In the genomic region with DNA sequence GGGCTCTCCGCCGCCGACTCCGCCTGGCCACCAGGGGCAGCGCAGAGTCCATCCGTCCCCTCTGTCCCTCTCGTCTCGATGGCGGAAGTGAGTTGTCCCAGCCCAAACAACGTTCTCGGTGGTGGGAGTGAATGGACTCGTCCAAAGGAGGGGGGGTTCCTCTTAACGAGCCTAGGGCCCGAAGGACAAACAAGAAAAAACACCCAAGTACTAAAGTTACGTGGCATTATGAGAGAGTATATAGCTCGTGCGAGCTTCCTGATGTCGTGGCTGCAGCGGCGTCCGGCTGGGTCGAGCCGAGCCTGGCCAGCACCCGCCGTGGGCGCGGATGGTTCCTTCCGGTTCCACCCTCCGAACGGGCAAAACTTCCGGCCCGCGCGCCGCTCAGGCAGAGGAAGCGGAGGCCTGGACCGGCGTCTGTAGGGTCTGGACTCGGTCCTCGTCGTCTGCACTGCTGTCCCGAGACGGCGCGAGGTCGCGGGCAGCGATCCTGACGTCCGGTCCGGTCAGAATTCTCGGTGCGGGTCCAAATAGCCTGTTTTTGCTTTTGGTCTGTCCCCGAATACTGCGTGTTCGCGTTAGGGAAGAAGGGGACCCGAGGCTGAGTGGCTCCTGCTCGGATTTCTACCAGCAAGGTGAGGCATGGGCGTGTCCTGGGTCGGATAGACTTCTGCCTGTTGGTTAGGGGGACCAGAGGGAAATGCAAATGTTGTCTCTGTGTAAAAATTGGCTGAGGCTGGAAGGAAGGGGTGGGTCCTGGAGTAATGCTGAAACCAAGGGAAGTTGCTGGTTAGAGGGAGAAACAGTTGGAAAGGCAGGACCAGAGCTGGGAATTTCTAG, we compare ENCODE assay signal across 8 mouse cellular contexts. TPM values are rescaled to one million over a fixed set of nuclear protein-coding genes. Genes with fewer than 3 reads are reported as not detected.
A peak's percentile ranks its signal among the peaks of the same experiment; 100 is the strongest.
DNase-seq lines count a peak whose midpoint lies in the region; ATAC-seq and TF ChIP-seq lines count a peak whose summit lies in the region.

Atg101 (plus strand) TSS at position 362 of the 840 bp plus-strand sequence.

- H3K4me2 ChIP-seq in heart, embryonic 15.5 days, result peak within 1 kb of the TSS; percentile 97
- peak within 1 kb of the TSS; percentile 74 for H3K4me2 ChIP-seq in liver, embryonic 14.5 days (ENCODE audit: low read depth)
- peak within 1 kb of the TSS; percentile 95 for H3K4me2 ChIP-seq in neural tube, embryonic 11.5 days (ENCODE audit: low read depth)
- peak within 1 kb of the TSS; percentile 97 for H3K4me2 ChIP-seq in stomach, postnatal 0 days (replicated peaks; ENCODE audit: low read depth)

- H3K4me1 ChIP-seq in forebrain, embryonic 10.5 days, result peaks cover 33% of the 10 kb centered on the region
- peaks cover 29% of the 10 kb centered on the region for H3K4me1 ChIP-seq in heart, embryonic 15.5 days (replicated peaks)
- H3K4me1 ChIP-seq in liver, embryonic 14.5 days (replicated peaks; ENCODE audit: control insufficient read depth in 2 of 2, insufficient read depth in 2 of 2, low read length in 1 of 2), result peaks cover 0 to 6% of the 10 kb centered on the region in 2 experiments; a peak in 1 of 4 replicates
- peaks cover 7% of the 10 kb centered on the region for H3K4me1 ChIP-seq in neural tube, embryonic 11.5 days (ENCODE audit: control insufficient read depth, insufficient read depth, low read length)
- H3K4me1 ChIP-seq in stomach, postnatal 0 days (replicated peaks; ENCODE audit: control insufficient read depth, insufficient read depth), result peaks cover 6% of the 10 kb centered on the region; the same call in 1 of the 2 replicates

- peak within 1 kb of the TSS; percentile 83 for H3K4me3 ChIP-seq in forebrain, embryonic 10.5 days
- H3K4me3 ChIP-seq in heart, embryonic 15.5 days, result peak within 1 kb of the TSS; percentile 89
- H3K4me3 ChIP-seq in liver, embryonic 14.5 days (ENCODE audit: insufficient read depth in 1 of 2, low read depth in 2 of 2, low read length in 2 of 2), result peak within 1 kb of the TSS; percentile 89 to 98
- H3K4me3 ChIP-seq in neural tube, embryonic 11.5 days (ENCODE audit: low read depth, low read length), result peak within 1 kb of the TSS; percentile 79
- H3K4me3 ChIP-seq in stomach, postnatal 0 days (ENCODE audit: low read depth, low read length), result peak within 1 kb of the TSS; percentile 81

- peak; percentile 88 for ATAC-seq in heart, embryonic 15.5 days (replicated peaks; ENCODE audit: insufficient number of reproducible peaks, insufficient read depth, low FRiP score, low read depth)
- ATAC-seq in liver, embryonic 14.5 days (ENCODE audit: insufficient read depth), result peak; percentile 95
- peak; percentile 88 for ATAC-seq in neural tube, embryonic 11.5 days (ENCODE audit: insufficient read depth, low FRiP score, low TSS enrichment)
- ATAC-seq in stomach, postnatal 0 days (ENCODE audit: low FRiP score, low TSS enrichment), result peak; percentile 92

- peak within 1 kb of the TSS; percentile 95 for H3K27ac ChIP-seq in forebrain, embryonic 10.5 days
- peak within 1 kb of the TSS; percentile 84 for H3K27ac ChIP-seq in heart, embryonic 15.5 days
- H3K27ac ChIP-seq in liver, embryonic 14.5 days, result peak within 1 kb of the TSS; percentile 59
- no peak within 1 kb of the TSS for H3K27ac ChIP-seq in neural tube, embryonic 11.5 days (ENCODE audit: low read depth, low read length)
- peak within 1 kb of the TSS; percentile 89 for H3K27ac ChIP-seq in stomach, postnatal 0 days (replicated peaks)

- TF ChIP-seq EP300 in liver, embryonic 14.5 days (IDR thresholded peaks at IDR 0.05; ENCODE audit: low read depth), result no peak; the same call in 1 of the 2 replicates
- peak; percentile 43 for TF ChIP-seq EP300 in stomach, postnatal 0 days (optimal IDR thresholded peaks at IDR 0.05)

- no peaks in the 10 kb centered on the region for H3K9me3 ChIP-seq in forebrain, embryonic 10.5 days
- H3K9me3 ChIP-seq in heart, embryonic 15.5 days (replicated peaks), result no peaks in the 10 kb centered on the region
- H3K9me3 ChIP-seq in liver, embryonic 14.5 days (ENCODE audit: control insufficient read depth, low read length), result no peaks in the 10 kb centered on the region
- no peaks in the 10 kb centered on the region for H3K9me3 ChIP-seq in neural tube, embryonic 11.5 days (ENCODE audit: control insufficient read depth, low read length)
- no peaks in the 10 kb centered on the region for H3K9me3 ChIP-seq in stomach, postnatal 0 days (ENCODE audit: control insufficient read depth, low read length)

- WGBS in forebrain, embryonic 10.5 days, result under 1% methylated on average over 61 of the region's 61 CpGs
- under 1% methylated on average over 61 of the region's 61 CpGs for WGBS in heart, embryonic 15.5 days
- WGBS in liver, embryonic 14.5 days (ENCODE audit: insufficient replicate concordance), result under 1% methylated on average over 61 of the region's 61 CpGs
- under 1% methylated on average over 61 of the region's 61 CpGs for WGBS in neural tube, embryonic 11.5 days
- under 1% methylated on average over 61 of the region's 61 CpGs for WGBS in stomach, postnatal 0 days

- H3K27me3 ChIP-seq in forebrain, embryonic 10.5 days (ENCODE audit: poor library complexity, severe bottlenecking), result no peaks in the 10 kb centered on the region
- H3K27me3 ChIP-seq in heart, embryonic 15.5 days, result no peaks in the 10 kb centered on the region
- no peaks in the 10 kb centered on the region for H3K27me3 ChIP-seq in liver, embryonic 14.5 days (ENCODE audit: control insufficient read depth, insufficient read depth, low read length)
- H3K27me3 ChIP-seq in neural tube, embryonic 11.5 days (ENCODE audit: control insufficient read depth, insufficient read depth, low read length), result no peaks in the 10 kb centered on the region
- no peaks in the 10 kb centered on the region for H3K27me3 ChIP-seq in stomach, postnatal 0 days (ENCODE audit: control insufficient read depth, insufficient read depth, low read length)

- DNase-seq in CD8-positive naive resting alpha-beta T cell, adult 2 months (ENCODE audit: low read depth in 2 of 2, low spot score in 2 of 2), result peak; percentile 96 to 97
- peak; percentile 82 for DNase-seq in c-Kit-positive CD71-negative TER-119-negative erythroid progenitor cells, embryonic 14.5 days (ENCODE audit: low read depth)
- DNase-seq in forebrain, embryonic 10.5 days (ENCODE audit: extremely low spot score, low spot score), result peak; percentile 93
- DNase-seq in kidney, postnatal 25 days, result peak; percentile 91 to 94
- peak; percentile 78 to 81 (median 79) for DNase-seq in liver, embryonic 14.5 days (ENCODE audit: low read depth in 3 of 3, low spot score in 3 of 3)
- peak; percentile 92 for DNase-seq in neural tube, embryonic 11.5 days (ENCODE audit: low spot score)
- peak; percentile 91 for DNase-seq in stomach, postnatal 0 days (ENCODE audit: low spot score)

- peaks cover 30% of the 10 kb centered on the region for H3K36me3 ChIP-seq in forebrain, embryonic 10.5 days (replicated peaks)
- H3K36me3 ChIP-seq in heart, embryonic 15.5 days, result peaks cover 25% of the 10 kb centered on the region
- H3K36me3 ChIP-seq in liver, embryonic 14.5 days (replicated peaks; ENCODE audit: control insufficient read depth, insufficient read depth, low read depth), result peaks cover 4% of the 10 kb centered on the region
- H3K36me3 ChIP-seq in neural tube, embryonic 11.5 days (ENCODE audit: control insufficient read depth, insufficient read depth, low read length), result no peaks in the 10 kb centered on the region; the same call in 1 of the 2 replicates
- peaks cover 7% of the 10 kb centered on the region; the same call in 1 of the 2 replicates for H3K36me3 ChIP-seq in stomach, postnatal 0 days (ENCODE audit: control insufficient read depth, insufficient read depth, low read length)

- H3K9ac ChIP-seq in heart, embryonic 15.5 days, result peak within 1 kb of the TSS; percentile 88
- H3K9ac ChIP-seq in liver, embryonic 14.5 days (replicated peaks), result peak within 1 kb of the TSS; percentile 88
- peak within 1 kb of the TSS; percentile 79 for H3K9ac ChIP-seq in neural tube, embryonic 11.5 days (ENCODE audit: low read length)
- peak within 1 kb of the TSS; percentile 85 for H3K9ac ChIP-seq in stomach, postnatal 0 days (ENCODE audit: low read length)

- peak; percentile 98 for TF ChIP-seq CTCF in liver, embryonic 14.5 days (IDR thresholded peaks at IDR 0.05; ENCODE audit: low read depth)
- peak; percentile 97 for TF ChIP-seq CTCF in stomach, postnatal 0 days (IDR thresholded peaks at IDR 0.05; ENCODE audit: low read depth)

RNA-seq across cellular contexts. Expression of gene Atg101, which starts in this region (rescaled TPM):
- 77.2 and 77.8 TPM in 2 replicates for polyA plus RNA-seq in forebrain, embryonic 10.5 days (2016; fragmentation: Nextera tagmentation; extraction: Ambion mirVana)
- 52.0 and 59.9 TPM in 2 replicates for polyA plus RNA-seq in heart, embryonic 15.5 days (2015; fragmentation: Nextera tagmentation; extraction: Ambion mirVana)
- 13.1 and 17.2 TPM in 2 replicates for polyA plus RNA-seq in liver, embryonic 14.5 days (2012; rRNA removed)
- 21.3 and 23.7 TPM in 2 replicates for polyA plus RNA-seq in liver, embryonic 14.5 days (2014; fragmentation: Nextera tagmentation; extraction: Ambion mirVana)
- polyA plus RNA-seq in neural tube, embryonic 11.5 days (2014; fragmentation: Nextera tagmentation; extraction: Ambion mirVana), result 69.5 and 74.4 TPM in 2 replicates
- polyA plus RNA-seq in stomach, postnatal 0 days (2015; fragmentation: Nextera tagmentation; extraction: Ambion mirVana), result 49.3 and 50.4 TPM in 2 replicates
